Mouse (Mus musculus) forebrain, postnatal 0 days (tissue): Measurements from ENCODE around the gene Emx2. TPM values are rescaled to one million over a fixed set of nuclear protein-coding genes. Genes with fewer than 3 reads are reported as not detected.

Experiments
- ATAC-seq: fragments of 200-750 bp; cut with Nextera tagmentation; 2 replicates; pipeline ENCODE4 v1.8.0; 2017; ENCODE audit warnings: mild to moderate bottlenecking, moderate library complexity
- DNase-seq: peaks from one replicate; pipeline ENCODE4 v3.0.0-alpha.2; 2015
- H3K27ac ChIP-seq: fragments of 300-500 bp; sonication (generic); 2 replicates; pipeline ENCODE4 v1.5.1; 2014; ENCODE audit warnings: low read depth, mild to moderate bottlenecking, antibody characterized with exemption, low read length, moderate library complexity, mixed read lengths
- H3K27me3 ChIP-seq: fragments of 300-500 bp; sonication (generic); 2 replicates; pipeline ENCODE4 v1.6.1; 2014; ENCODE audit warnings: mild to moderate bottlenecking, low read length, mixed read lengths; ENCODE audit not compliant: insufficient read depth
- H3K36me3 ChIP-seq: fragments of 300-500 bp; sonication (generic); 2 replicates; pipeline ENCODE4 v1.6.1; 2014; ENCODE audit warnings: mild to moderate bottlenecking, moderate library complexity; ENCODE audit not compliant: insufficient read depth
- H3K4me1 ChIP-seq: fragments of 300-500 bp; sonication (generic); 2 replicates; pipeline ENCODE4 v1.6.1; 2014; ENCODE audit warnings: antibody characterized with exemption; ENCODE audit not compliant: insufficient read depth
- H3K4me2 ChIP-seq: fragments of 300-500 bp; sonication (generic); 2 replicates; pipeline ENCODE4 v1.6.1; 2014; ENCODE audit warnings: low read depth, mild to moderate bottlenecking, moderate library complexity
- H3K4me3 ChIP-seq: fragments of 300-500 bp; sonication (generic); 2 replicates; pipeline ENCODE4 v1.5.1; 2014; ENCODE audit warnings: low read depth, low read length, mixed read lengths
- H3K9ac ChIP-seq: fragments of 300-500 bp; sonication (generic); 2 replicates; pipeline ENCODE4 v1.6.1; 2014; ENCODE audit warnings: mild to moderate bottlenecking
- H3K9me3 ChIP-seq: fragments of 300-500 bp; sonication (generic); 2 replicates; pipeline ENCODE4 v1.6.1; 2016; ENCODE audit warnings: low read length
- CTCF ChIP-seq: sonication (generic); IDR thresholded peaks from 2 replicates; pipeline ENCODE4 v1.5.1; 2016; ENCODE audit warnings: antibody characterized with exemption, control low read depth, low read depth
- WGBS: fragments of 180-500 bp; shearing (Covaris S2); extraction: QIAGEN DNeasy Blood & Tissue Kit; methylation state at CpG from one replicate; pipeline ENCODE4 v1.1.7; 2014; 5-methylcytosine and 5-hydroxymethylcytosine counted together
- polyA plus RNA-seq: library from polyadenylated mRNA; unstranded; fragments of >200 nt; fragmentation: Nextera tagmentation; extraction: Ambion mirVana; gene quantifications from 2 replicates; pipeline ENCODE4 v1.2.1, GENCODE M21; 2015
- total RNA-seq: library from RNA; depleted of rRNA; stranded (reverse); fragments of >200 nt; gene quantifications from 2 replicates; pipeline ENCODE4 v1.2.3, GENCODE M21; 2014; rRNA removed

The Emx2 gene
- total RNA-seq, result 3.2 and 6.0 TPM in 2 replicates
- polyA plus RNA-seq, result 4.7 and 11.2 TPM in 2 replicates

- peak; percentile 80 for ATAC-seq
- peak; percentile 90 for DNase-seq
- Histone ChIP-seq H3K27ac (peak within 1 kb of the TSS; percentile 80), H3K4me2 (peak within 1 kb of the TSS; percentile 66), H3K36me3 (no peaks in the 10 kb centered on the region), H3K9ac (peak within 1 kb of the TSS; percentile 63), H3K4me1 (no peaks in the 10 kb centered on the region), H3K27me3 (peaks cover 29% of the 10 kb centered on the region), H3K4me3 (peak within 1 kb of the TSS; percentile 54), H3K9me3 (no peaks in the 10 kb centered on the region)
- under 1% methylated on average over 57 of the region's 58 CpGs for WGBS
- TF ChIP-seq CTCF, result no peak
These were observed at the start of gene Emx2 for GRCm38 (mm10) chr19:59457951-59458742. Emx2 (plus strand) TSS chr19:59458372.

GRCm38 (mm10) chr19:59414128-59414527 lies 44.0 kb upstream of the Emx2 start:
- Histone ChIP-seq H3K36me3 (no peaks in the 10 kb centered on the region), H3K9me3 (no peaks in the 10 kb centered on the region), H3K4me2 (no peak overlapping the region), H3K27ac (no peak overlapping the region), H3K9ac (no peak overlapping the region), H3K4me3 (no peak overlapping the region), H3K4me1 (no peaks in the 10 kb centered on the region), H3K27me3 (no peaks in the 10 kb centered on the region)
- DNase-seq (no peak), ATAC-seq (no peak)
- WGBS, result 63% methylated on average over 5 of the region's 5 CpGs
- no peak for TF ChIP-seq CTCF

- H3K9ac ChIP-seq, result no peak overlapping the region
- H3K4me1 ChIP-seq, result no peaks in the 10 kb centered on the region
- no peaks in the 10 kb centered on the region for H3K36me3 ChIP-seq
- H3K9me3 ChIP-seq, result no peaks in the 10 kb centered on the region
- H3K27ac ChIP-seq, result no peak overlapping the region
- ATAC-seq (peak; percentile 88), DNase-seq (peak; percentile 95)
- 3% methylated on average over 15 of the region's 15 CpGs for WGBS
- H3K4me2 ChIP-seq, result peak overlapping the region; percentile 38
- peak overlapping the region; percentile 23 for H3K4me3 ChIP-seq
- H3K27me3 ChIP-seq, result no peaks in the 10 kb centered on the region
- peak; percentile 90 for TF ChIP-seq CTCF
These were observed 40.1 kb upstream of the Emx2 start for GRCm38 (mm10) chr19:59418024-59418423.

- Histone ChIP-seq H3K27me3 (no peaks in the 10 kb centered on the region), H3K4me2 (no peak overlapping the region), H3K4me1 (no peaks in the 10 kb centered on the region), H3K9me3 (no peaks in the 10 kb centered on the region), H3K4me3 (no peak overlapping the region), H3K27ac (no peak overlapping the region), H3K36me3 (no peaks in the 10 kb centered on the region), H3K9ac (no peak overlapping the region)
- ATAC-seq, result no peak
- 63% methylated on average over 6 of the region's 6 CpGs for WGBS
- DNase-seq, result no peak
- no peak for TF ChIP-seq CTCF
These were observed 39.5 kb upstream of the Emx2 start for GRCm38 (mm10) chr19:59418671-59419070.

GRCm38 (mm10) chr19:59422393-59422792 lies 35.8 kb upstream of the Emx2 start:
- TF ChIP-seq CTCF, result no peak
- no peaks in the 10 kb centered on the region for H3K9me3 ChIP-seq
- no peaks in the 10 kb centered on the region for H3K36me3 ChIP-seq
- ATAC-seq, result peak; percentile 50; the same call in 1 of the 2 replicates
- peak overlapping the region; percentile 25; the same call in 1 of the 2 replicates for H3K4me2 ChIP-seq
- H3K4me1 ChIP-seq, result no peaks in the 10 kb centered on the region
- no peak overlapping the region for H3K9ac ChIP-seq
- no peak overlapping the region for H3K4me3 ChIP-seq
- H3K27me3 ChIP-seq, result no peaks in the 10 kb centered on the region
- 8% methylated on average over 8 of the region's 8 CpGs for WGBS
- H3K27ac ChIP-seq, result no peak overlapping the region
- DNase-seq, result peak; percentile 19

- Histone ChIP-seq H3K9me3 (no peaks in the 10 kb centered on the region), H3K9ac (no peak overlapping the region), H3K4me1 (no peaks in the 10 kb centered on the region), H3K27me3 (no peaks in the 10 kb centered on the region), H3K27ac (no peak overlapping the region), H3K4me3 (no peak overlapping the region), H3K36me3 (no peaks in the 10 kb centered on the region), H3K4me2 (no peak overlapping the region)
- peak; percentile 12; the same call in 1 of the 2 replicates for ATAC-seq
- DNase-seq, result no peak
- no peak for TF ChIP-seq CTCF
- WGBS, result 45% methylated on average over 6 of the region's 6 CpGs
These were observed 34.5 kb upstream of the Emx2 start for GRCm38 (mm10) chr19:59423685-59424084.

GRCm38 (mm10) chr19:59424975-59425374 lies 33.2 kb upstream of the Emx2 start:
- H3K4me1 ChIP-seq, result no peaks in the 10 kb centered on the region
- H3K27ac ChIP-seq, result no peak overlapping the region
- no peak overlapping the region for H3K9ac ChIP-seq
- ATAC-seq (no peak), DNase-seq (no peak)
- H3K4me2 ChIP-seq, result no peak overlapping the region
- no peak for TF ChIP-seq CTCF
- 75% methylated on average over 7 of the region's 7 CpGs for WGBS
- H3K9me3 ChIP-seq, result no peaks in the 10 kb centered on the region
- H3K27me3 ChIP-seq, result no peaks in the 10 kb centered on the region
- no peaks in the 10 kb centered on the region for H3K36me3 ChIP-seq
- H3K4me3 ChIP-seq, result no peak overlapping the region
